Mouse (Mus musculus) midbrain, embryonic 11.5 days (tissue): Measurements from ENCODE around the gene C2cd4c. TPM values are rescaled to one million over a fixed set of nuclear protein-coding genes. Genes with fewer than 3 reads are reported as not detected.

Experiments used
- ATAC-seq: fragments of 200-750 bp; cut with Nextera tagmentation; 2 replicates; pipeline ENCODE4 v1.8.0; 2017; ENCODE audit warnings: moderate TSS enrichment, moderate library complexity; ENCODE audit not compliant: low FRiP score
- DNase-seq: peaks from one replicate; pipeline ENCODE4 v3.0.0; 2015; ENCODE audit warnings: low spot score; ENCODE audit errors: missing footprints
- H3K27ac ChIP-seq: fragments of 300-500 bp; sonication (generic); 2 replicates; pipeline ENCODE4 v1.5.1; 2014; ENCODE audit warnings: low read depth, low read length
- H3K27me3 ChIP-seq: fragments of 300-500 bp; sonication (generic); 2 replicates; pipeline ENCODE4 v1.6.1; 2014; ENCODE audit warnings: mild to moderate bottlenecking, low read length, moderate library complexity, mixed read lengths; ENCODE audit not compliant: control insufficient read depth, insufficient read depth
- H3K36me3 ChIP-seq: fragments of 300-500 bp; sonication (generic); 2 replicates; pipeline ENCODE4 v1.6.1; 2014; ENCODE audit warnings: mild to moderate bottlenecking, low read length, moderate library complexity, mixed read lengths; ENCODE audit not compliant: control insufficient read depth, insufficient read depth
- H3K4me1 ChIP-seq: fragments of 300-500 bp; sonication (generic); 2 replicates; pipeline ENCODE4 v1.6.1; 2014; ENCODE audit warnings: low read length; ENCODE audit not compliant: control insufficient read depth, insufficient read depth
- H3K4me2 ChIP-seq: fragments of 300-500 bp; sonication (generic); 2 replicates; pipeline ENCODE4 v1.6.1; 2014; ENCODE audit warnings: mild to moderate bottlenecking, moderate library complexity
- H3K4me3 ChIP-seq: fragments of 300-500 bp; sonication (generic); 2 replicates; pipeline ENCODE4 v1.5.1; 2014; ENCODE audit warnings: low read depth, low read length
- H3K9ac ChIP-seq: fragments of 300-500 bp; sonication (generic); 2 replicates; pipeline ENCODE4 v1.6.1; 2014; ENCODE audit warnings: low read length
- H3K9me3 ChIP-seq: fragments of 300-500 bp; sonication (generic); 2 replicates; pipeline ENCODE4 v1.6.1; 2016; ENCODE audit warnings: low read length; ENCODE audit not compliant: control insufficient read depth
- whole genome bisulfite sequencing: fragments of 180-500 bp; shearing (Covaris S2); extraction: QIAGEN DNeasy Blood & Tissue Kit; methylation state at CpG from one replicate; pipeline ENCODE4 v1.1.7; 2014; 5-methylcytosine and 5-hydroxymethylcytosine counted together
- polyA plus RNA-seq: library from polyadenylated mRNA; unstranded; fragments of >200 nt; fragmentation: Nextera tagmentation; extraction: Ambion mirVana; gene quantifications from 2 replicates; pipeline ENCODE4 v1.2.1, GENCODE M21; 2014

C2cd4c gene
- polyA plus RNA-seq, 1 experiment from 2014 or later = 0.10 TPM

DNA sequence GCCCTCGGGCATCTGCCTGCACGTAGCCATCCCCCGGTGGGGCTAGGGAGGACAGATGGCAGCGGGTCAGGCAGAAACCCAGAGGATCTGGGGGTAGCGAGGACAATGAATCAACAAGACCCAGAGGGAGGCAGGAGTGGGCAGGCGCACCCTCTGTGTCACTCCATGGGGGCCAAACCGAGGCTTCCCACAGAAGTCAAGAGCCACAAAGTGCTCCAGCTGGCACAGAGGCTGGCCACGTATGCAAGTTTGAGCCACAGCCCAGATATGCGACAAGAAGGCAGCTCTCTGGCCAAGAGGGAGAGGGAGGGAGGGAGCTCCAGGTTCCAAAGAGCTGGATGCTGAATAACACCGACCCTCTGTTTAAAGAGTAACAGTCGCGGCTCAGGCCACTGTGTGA is 10.1 kb upstream of the C2cd4c start:
- Histone ChIP-seq H3K4me3 (no peak overlapping the region), H3K27ac (no peak overlapping the region), H3K4me2 (no peak overlapping the region), H3K4me1 (no peaks in the 10 kb centered on the region), H3K27me3 (no peaks in the 10 kb centered on the region), H3K9ac (no peak overlapping the region), H3K9me3 (no peaks in the 10 kb centered on the region), H3K36me3 (0 out of 2 replicates have a peak, but pooled peaks cover 3% of the 10 kb centered on the region)
- WGBS = 76% methylated on average over 12 of the region's 12 CpGs
- ATAC-seq = no peak
- DNase-seq = no peak

DNA sequence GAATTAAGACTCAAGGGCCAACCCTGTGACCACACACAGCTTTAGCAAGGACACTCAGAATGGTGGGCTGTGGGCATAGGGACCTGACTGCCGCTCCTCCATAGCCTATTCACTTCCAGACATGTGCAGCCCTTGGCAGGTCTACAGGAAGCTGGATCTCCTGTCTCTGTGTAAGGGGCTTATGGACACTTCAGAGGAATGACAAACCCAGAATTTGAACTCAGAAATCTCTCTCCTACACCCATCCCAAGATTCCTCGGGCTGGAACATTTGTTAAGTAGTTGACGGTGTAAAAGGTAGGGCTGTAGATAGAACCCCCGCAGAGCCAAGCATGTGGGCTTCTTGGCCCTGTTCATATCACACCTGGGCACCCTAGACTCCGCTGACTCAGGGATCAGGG is 2.6 kb upstream of the C2cd4c start:
- no peak overlapping the region for H3K27ac ChIP-seq
- peaks cover 19% of the 10 kb centered on the region for H3K4me1 ChIP-seq
- no peaks in the 10 kb centered on the region for H3K9me3 ChIP-seq
- DNase-seq (peak; percentile 84), ATAC-seq (no peak)
- no peak overlapping the region for H3K4me2 ChIP-seq
- 0 out of 2 replicates have a peak, but pooled peaks cover 3% of the 10 kb centered on the region for H3K36me3 ChIP-seq
- H3K9ac ChIP-seq = no peak overlapping the region
- WGBS = 83% methylated on average over 5 of the region's 5 CpGs
- H3K4me3 ChIP-seq = no peak overlapping the region
- peaks cover 23% of the 10 kb centered on the region for H3K27me3 ChIP-seq

DNA sequence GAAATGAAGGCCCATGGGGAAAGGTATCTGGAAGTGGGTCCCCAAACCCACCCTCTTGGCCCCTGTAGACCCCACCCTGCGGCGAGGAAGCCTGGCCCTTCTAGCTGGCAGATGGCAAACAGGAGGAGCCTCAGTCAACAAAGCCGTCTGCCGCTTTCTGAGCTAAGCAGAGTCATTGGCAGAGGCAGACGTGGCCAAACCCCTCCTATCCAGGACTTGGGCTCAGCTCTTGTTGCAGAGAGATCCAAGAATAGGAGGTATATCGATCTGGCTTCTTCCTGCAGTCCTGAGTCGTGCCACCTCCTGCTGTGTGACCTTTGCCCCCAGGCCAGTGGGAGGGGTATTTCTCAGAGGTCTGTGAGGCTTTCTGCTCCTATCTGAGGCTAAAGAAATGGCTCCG is 2.0 kb upstream of the C2cd4c start:
- peak; percentile 51 for DNase-seq
- Histone ChIP-seq H3K27ac (no peak overlapping the region), H3K4me3 (no peak overlapping the region), H3K9me3 (no peaks in the 10 kb centered on the region), H3K36me3 (no peaks in the 10 kb centered on the region), H3K9ac (no peak overlapping the region), H3K4me2 (no peak overlapping the region), H3K27me3 (peaks cover 25% of the 10 kb centered on the region), H3K4me1 (peaks cover 19% of the 10 kb centered on the region)
- WGBS = 5% methylated on average over 8 of the region's 8 CpGs
- ATAC-seq = no peak

DNA sequence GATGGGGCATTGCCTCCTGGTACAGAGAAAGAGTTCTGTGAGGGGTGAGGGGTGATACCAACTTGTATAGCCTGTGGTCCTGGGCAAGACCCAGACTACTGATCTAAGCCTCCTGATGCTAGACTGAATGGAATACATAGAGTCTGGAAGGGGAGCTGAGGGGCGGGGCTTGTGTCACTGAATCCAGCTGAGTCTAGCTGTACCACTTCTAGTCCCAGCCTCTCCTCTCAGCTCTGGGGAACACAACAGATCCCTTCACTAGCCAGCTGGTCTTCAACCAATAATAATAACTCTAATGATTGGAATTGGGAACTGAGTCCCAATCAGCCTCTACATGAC is 449 bp upstream of the C2cd4c start:
- WGBS = 94% methylated on average over 1 of the region's 1 CpGs
- Histone ChIP-seq H3K9me3 (no peaks in the 10 kb centered on the region), H3K9ac (no peak overlapping the region), H3K27ac (no peak overlapping the region), H3K4me3 (0 out of 2 replicates have a peak overlapping the region, but pooled peaks have one; percentile 47), H3K27me3 (peaks cover 25% of the 10 kb centered on the region), H3K36me3 (no peaks in the 10 kb centered on the region), H3K4me2 (peak overlapping the region; percentile 94; the same call in 1 of the 2 replicates), H3K4me1 (peaks cover 19% of the 10 kb centered on the region)
- DNase-seq (no peak), ATAC-seq (no peak)

DNA sequence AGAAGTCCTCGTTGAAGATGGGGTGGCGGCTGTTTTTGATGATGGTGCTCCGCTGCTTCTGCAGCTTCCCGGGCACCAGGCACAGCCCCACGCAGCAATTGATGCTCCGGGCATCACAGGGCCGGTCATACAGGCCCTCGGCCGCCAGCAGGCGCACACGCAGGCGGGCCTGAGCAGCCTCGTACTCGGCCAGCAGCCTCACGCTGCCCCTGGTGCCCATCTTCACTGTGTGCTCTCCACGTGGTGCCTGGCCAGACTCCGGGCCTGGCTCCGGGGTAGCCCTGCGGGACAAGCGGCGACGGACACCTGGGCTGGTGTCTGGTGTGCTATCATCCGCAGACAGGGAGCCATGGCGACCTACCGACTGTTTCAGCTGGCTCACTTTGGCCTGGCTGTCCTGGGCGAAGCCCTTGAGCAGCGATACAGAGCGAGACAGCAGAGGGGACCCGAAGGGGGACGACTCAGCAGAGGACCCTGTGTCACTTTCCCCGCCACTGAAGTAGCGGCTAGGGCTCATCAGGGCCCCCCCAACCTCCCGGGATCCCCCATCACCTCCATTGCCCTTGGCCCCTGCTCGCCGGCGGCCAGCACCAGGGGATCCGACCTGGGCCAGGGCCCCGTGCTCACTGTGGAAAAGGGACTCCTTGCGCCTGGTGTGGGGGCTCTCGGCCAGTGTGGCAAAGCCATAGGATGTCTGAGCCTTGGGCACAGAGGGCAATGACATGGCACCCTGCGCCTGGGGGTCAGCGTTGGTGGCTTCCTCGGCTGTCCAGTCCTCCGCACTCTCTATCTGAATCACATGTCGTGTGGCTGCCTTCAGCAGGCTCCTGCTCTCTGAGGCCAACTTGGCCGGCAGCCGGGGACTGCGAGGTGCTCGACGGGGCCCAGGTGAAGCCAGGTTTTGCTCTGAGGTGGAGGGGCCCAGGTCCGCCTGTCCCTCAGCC is 1.4 kb downstream of the C2cd4c start:
- H3K27ac ChIP-seq = no peak overlapping the region

DNA sequence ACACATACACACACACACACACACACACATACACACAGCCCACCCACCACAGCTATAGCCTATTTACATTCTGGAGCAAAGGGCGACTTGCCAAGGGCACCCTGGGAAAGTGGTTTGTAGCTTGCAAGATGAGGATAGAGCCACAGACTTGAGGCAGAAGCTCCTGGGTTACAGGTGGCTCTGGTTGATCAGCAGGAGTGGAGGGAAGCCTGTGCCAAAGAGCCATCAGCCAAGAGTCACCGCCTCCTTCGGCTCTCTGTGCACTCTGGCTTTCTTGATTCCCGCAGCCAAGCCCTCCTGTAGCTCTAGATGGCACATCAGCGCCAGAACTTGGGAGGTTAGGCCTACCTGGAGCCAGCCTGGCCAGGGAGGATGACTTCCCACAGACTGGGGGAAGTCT is 2.5 kb downstream of the C2cd4c start:
- Histone ChIP-seq H3K27ac (no peak overlapping the region), H3K4me2 (no peak overlapping the region), H3K9me3 (no peaks in the 10 kb centered on the region), H3K27me3 (peaks cover 25% of the 10 kb centered on the region), H3K9ac (no peak overlapping the region), H3K4me3 (no peak overlapping the region), H3K4me1 (peaks cover 19% of the 10 kb centered on the region), H3K36me3 (no peaks in the 10 kb centered on the region)
- peak; percentile 88 for DNase-seq
- WGBS = 29% methylated on average over 5 of the region's 5 CpGs
- no peak for ATAC-seq

More for the DNA sequence above, 1.4 kb downstream of the C2cd4c start:
- H3K27me3 ChIP-seq = peaks cover 25% of the 10 kb centered on the region
- WGBS = 8% methylated on average over 51 of the region's 51 CpGs
- peak overlapping the region; percentile 45; the same call in 1 of the 2 replicates for H3K9ac ChIP-seq
- ATAC-seq (peak; percentile 56), DNase-seq (peak; percentile 94)
- H3K4me3 ChIP-seq = peak overlapping the region; percentile 14
- H3K36me3 ChIP-seq = no peaks in the 10 kb centered on the region
- H3K9me3 ChIP-seq = no peaks in the 10 kb centered on the region
- H3K4me2 ChIP-seq = peak overlapping the region; percentile 43
- peaks cover 19% of the 10 kb centered on the region for H3K4me1 ChIP-seq

DNA sequence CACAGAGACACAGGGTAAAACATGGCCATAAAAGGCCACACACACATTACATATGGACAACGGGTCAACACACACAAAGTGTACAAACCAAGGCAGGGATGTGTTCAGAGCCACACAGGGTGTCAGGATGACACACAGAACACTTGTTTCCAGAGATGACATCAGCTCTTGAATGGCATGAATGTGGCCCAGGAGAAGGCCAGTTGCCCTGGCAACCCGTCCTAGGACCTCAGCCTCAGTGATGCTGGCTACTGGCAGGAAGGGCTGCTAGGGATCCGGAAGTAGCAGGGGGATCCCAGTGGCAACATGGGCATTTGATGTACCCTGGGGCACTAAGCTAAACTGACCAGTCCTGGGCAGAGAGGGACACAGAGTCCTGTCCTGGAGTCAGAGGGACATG is 4.5 kb downstream of the C2cd4c start:
- DNase-seq = peak; percentile 61
- Histone ChIP-seq H3K4me1 (peaks cover 19% of the 10 kb centered on the region), H3K4me3 (no peak overlapping the region), H3K4me2 (no peak overlapping the region), H3K9me3 (no peaks in the 10 kb centered on the region), H3K27me3 (peaks cover 25% of the 10 kb centered on the region), H3K9ac (no peak overlapping the region), H3K36me3 (no peaks in the 10 kb centered on the region), H3K27ac (no peak overlapping the region)
- 86% methylated on average over 3 of the region's 3 CpGs for WGBS
- ATAC-seq = no peak

DNA sequence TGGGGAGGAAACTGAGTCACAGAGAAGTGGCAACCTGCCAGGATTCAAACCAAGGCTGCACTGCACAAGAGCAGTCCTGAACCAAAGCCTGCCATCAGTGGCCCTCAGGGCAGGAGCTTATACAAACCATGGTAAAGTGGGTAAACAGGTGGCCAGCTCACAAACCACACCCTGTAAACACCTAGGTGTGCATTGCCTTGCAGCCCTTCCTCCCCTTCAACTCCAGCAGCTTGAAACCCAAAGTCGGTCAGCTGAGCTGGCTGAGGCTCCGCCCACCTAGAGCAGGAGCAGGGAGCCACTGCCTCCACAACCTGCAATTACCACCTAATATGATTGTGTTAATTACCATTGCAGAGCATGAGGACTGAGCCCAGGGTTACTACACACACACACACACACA is 5.9 kb downstream of the C2cd4c start:
- peaks cover 17% of the 10 kb centered on the region for H3K27me3 ChIP-seq
- no peak for DNase-seq
- peaks cover 12% of the 10 kb centered on the region for H3K4me1 ChIP-seq
- H3K36me3 ChIP-seq = no peaks in the 10 kb centered on the region
- ATAC-seq = no peak
- H3K27ac ChIP-seq = no peak overlapping the region
- H3K4me2 ChIP-seq = no peak overlapping the region
- no peaks in the 10 kb centered on the region for H3K9me3 ChIP-seq
- H3K4me3 ChIP-seq = no peak overlapping the region
- WGBS = 37% methylated on average over 2 of the region's 2 CpGs
- H3K9ac ChIP-seq = no peak overlapping the region

DNA sequence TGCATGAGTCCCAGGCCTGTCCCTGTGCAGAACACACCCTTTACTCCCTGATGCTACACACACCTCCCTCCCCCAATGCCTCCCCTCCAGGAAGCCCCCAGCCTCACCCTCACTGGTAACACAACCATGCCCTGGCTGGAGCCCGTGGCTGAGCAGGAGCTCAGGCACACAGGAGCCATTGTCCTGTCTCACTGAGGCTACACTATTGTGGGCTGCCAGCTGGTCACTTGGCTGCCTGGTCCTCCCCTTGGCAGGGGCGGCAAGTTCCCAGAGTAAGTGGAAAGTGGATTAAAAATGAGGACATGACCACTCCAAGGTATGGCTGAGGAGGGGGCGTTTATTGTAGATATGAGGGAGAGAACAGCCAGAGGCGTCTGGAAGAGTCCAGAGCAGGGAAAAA is 7.3 kb downstream of the C2cd4c start:
- Histone ChIP-seq H3K9ac (no peak overlapping the region), H3K9me3 (no peaks in the 10 kb centered on the region), H3K4me2 (no peak overlapping the region), H3K4me1 (no peaks in the 10 kb centered on the region), H3K27ac (no peak overlapping the region), H3K36me3 (no peaks in the 10 kb centered on the region), H3K4me3 (no peak overlapping the region), H3K27me3 (peaks cover 4% of the 10 kb centered on the region)
- WGBS = 78% methylated on average over 4 of the region's 4 CpGs
- DNase-seq (peak; percentile 37), ATAC-seq (no peak)
